Mouse (Mus musculus) embryo, embryonic 10.5 days (tissue): ENCODE data around the gene Dennd4a.

Source experiments
- DNase-seq: peaks from one replicate; pipeline ENCODE4 v3.0.0-alpha.2; 2015; ENCODE audit warnings: low spot score

Dennd4a gene

GRCm38 (mm10) chr9:64790673-64791660 lies 20.2 kb upstream of the Dennd4a start:
- no peak for DNase-seq

- DNase-seq, result no peak
Measured at GRCm38 (mm10) chr9:64791676-64792075, 19.5 kb upstream of the Dennd4a start.

GRCm38 (mm10) chr9:64792379-64793274 lies 18.5 kb upstream of the Dennd4a start:
- DNase-seq, result no peak

GRCm38 (mm10) chr9:64793275-64793590 lies 17.9 kb upstream of the Dennd4a start:
- no peak for DNase-seq

- no peak for DNase-seq
Measured at GRCm38 (mm10) chr9:64793794-64794193, 17.3 kb upstream of the Dennd4a start.

GRCm38 (mm10) chr9:64794448-64795420 lies 16.4 kb upstream of the Dennd4a start:
- DNase-seq, result no peak

GRCm38 (mm10) chr9:64795846-64796615 lies 15.1 kb upstream of the Dennd4a start:
- no peak for DNase-seq

GRCm38 (mm10) chr9:64797392-64797791 lies 13.7 kb upstream of the Dennd4a start:
- DNase-seq, result no peak

GRCm38 (mm10) chr9:64798099-64798498 lies 13.0 kb upstream of the Dennd4a start:
- no peak for DNase-seq

- DNase-seq, result no peak
Measured at GRCm38 (mm10) chr9:64798859-64799258, 12.3 kb upstream of the Dennd4a start.

- no peak for DNase-seq
Measured at GRCm38 (mm10) chr9:64799504-64799903, 11.6 kb upstream of the Dennd4a start.

GRCm38 (mm10) chr9:64802561-64802960 lies 8.6 kb upstream of the Dennd4a start:
- DNase-seq, result no peak

- DNase-seq, result no peak
Measured at GRCm38 (mm10) chr9:64803373-64804214, 7.5 kb upstream of the Dennd4a start.

GRCm38 (mm10) chr9:64805875-64806274 lies 5.3 kb upstream of the Dennd4a start:
- no peak for DNase-seq

- DNase-seq, result no peak
Measured at GRCm38 (mm10) chr9:64806335-64807060, 4.6 kb upstream of the Dennd4a start.

- no peak for DNase-seq
Measured at GRCm38 (mm10) chr9:64807061-64807808, 3.9 kb upstream of the Dennd4a start.

GRCm38 (mm10) chr9:64809851-64810250 lies 1.3 kb upstream of the Dennd4a start:
- DNase-seq, result no peak
